Mouse (Mus musculus) kidney, embryonic 14.5 days (tissue): ENCODE data around the gene Kif24. TPM values are rescaled to one million over a fixed set of nuclear protein-coding genes. Genes with fewer than 3 reads are reported as not detected.

ENCODE experiments used
- ATAC-seq: fragments of 200-750 bp; cut with Nextera tagmentation; 2 replicates; pipeline ENCODE4 v1.8.0; 2017; ENCODE audit warnings: moderate number of reproducible peaks, mild to moderate bottlenecking, moderate TSS enrichment, moderate library complexity; ENCODE audit not compliant: low FRiP score, low TSS enrichment
- H3K27ac ChIP-seq: fragments of 300-500 bp; sonication (generic); 2 replicates; pipeline ENCODE4 v1.5.1; 2014; ENCODE audit warnings: low read depth, mild to moderate bottlenecking, low read length, moderate library complexity, mixed read lengths
- H3K27me3 ChIP-seq: fragments of 300-500 bp; sonication (generic); 2 replicates; pipeline ENCODE4 v1.6.1; 2014; ENCODE audit warnings: mild to moderate bottlenecking, low read length; ENCODE audit not compliant: control insufficient read depth, insufficient read depth
- H3K36me3 ChIP-seq: fragments of 300-500 bp; sonication (generic); 2 replicates; pipeline ENCODE4 v1.6.1; 2014; ENCODE audit warnings: low read length, mixed read lengths; ENCODE audit not compliant: control insufficient read depth, insufficient read depth
- H3K4me1 ChIP-seq: fragments of 300-500 bp; sonication (generic); 2 replicates; pipeline ENCODE4 v1.6.1; 2014; ENCODE audit warnings: low read length, mixed read lengths; ENCODE audit not compliant: control insufficient read depth, insufficient read depth
- H3K4me2 ChIP-seq: fragments of 300-500 bp; sonication (generic); replicated peaks from 2 replicates; pipeline ENCODE4 v1.6.1; 2014; ENCODE audit warnings: low read depth, mild to moderate bottlenecking, low read length
- H3K4me3 ChIP-seq: fragments of 300-500 bp; sonication (generic); 2 replicates; pipeline ENCODE4 v1.5.1; 2014; ENCODE audit warnings: mild to moderate bottlenecking, low read length
- H3K9ac ChIP-seq: fragments of 300-500 bp; sonication (generic); 2 replicates; pipeline ENCODE4 v1.6.1; 2014; ENCODE audit warnings: low read depth, mild to moderate bottlenecking, low read length, moderate library complexity
- H3K9me3 ChIP-seq: fragments of 300-500 bp; sonication (generic); 2 replicates; pipeline ENCODE4 v1.6.1; 2016; ENCODE audit warnings: low read length; ENCODE audit not compliant: control insufficient read depth
- WGBS: fragments of 180-500 bp; shearing (Covaris S2); extraction: QIAGEN DNeasy Blood & Tissue Kit; methylation state at CpG from one replicate; pipeline ENCODE4 v1.1.7; 2014; 5-methylcytosine and 5-hydroxymethylcytosine counted together
- polyA plus RNA-seq: library from polyadenylated mRNA; unstranded; fragments of >200 nt; fragmentation: Nextera tagmentation; extraction: Ambion mirVana; gene quantifications from 2 replicates; pipeline ENCODE4 v1.2.1, GENCODE M21; 2014

Gene Kif24
- polyA plus RNA-seq, 1 experiment from 2014 or later = 8.5 TPM

- no peak overlapping the region for H3K4me2 ChIP-seq
- H3K4me3 ChIP-seq = no peak overlapping the region
- 77% methylated on average over 5 of the region's 5 CpGs for WGBS
- no peak for ATAC-seq
- no peaks in the 10 kb centered on the region for H3K36me3 ChIP-seq
- peaks cover 6% of the 10 kb centered on the region; the same call in 1 of the 2 replicates for H3K4me1 ChIP-seq
- no peak overlapping the region for H3K27ac ChIP-seq
- H3K9me3 ChIP-seq = no peaks in the 10 kb centered on the region
- no peak overlapping the region for H3K9ac ChIP-seq
- peaks cover 25% of the 10 kb centered on the region for H3K27me3 ChIP-seq
Measured at GRCm38 (mm10) chr4:41504325-41504724, 39.6 kb upstream of the Kif24 start.

- no peaks in the 10 kb centered on the region for H3K9me3 ChIP-seq
- peak within 1 kb of the TSS; percentile 71; the same call in 1 of the 2 replicates for H3K27ac ChIP-seq
- H3K9ac ChIP-seq = peak within 1 kb of the TSS; percentile 54; the same call in 1 of the 2 replicates
- H3K4me2 ChIP-seq = peak within 1 kb of the TSS; percentile 63
- peaks cover 18% of the 10 kb centered on the region for H3K4me1 ChIP-seq
- peak within 1 kb of the TSS; percentile 45 for H3K4me3 ChIP-seq
- peaks cover 38% of the 10 kb centered on the region for H3K27me3 ChIP-seq
- ATAC-seq = peak; percentile 93
- H3K36me3 ChIP-seq = no peaks in the 10 kb centered on the region
- WGBS = 2% methylated on average over 15 of the region's 18 CpGs
Measured at GRCm38 (mm10) chr4:41502986-41503412, 38.3 kb upstream of the Kif24 start, which contains the start of gene AI464131. Gene AI464131, minus strand, starts transcription at chr4:41503076.

- Histone ChIP-seq H3K4me1 (peaks cover 22% of the 10 kb centered on the region), H3K27me3 (peaks cover 44% of the 10 kb centered on the region), H3K4me2 (peak overlapping the region; percentile 63), H3K9me3 (no peaks in the 10 kb centered on the region), H3K4me3 (peak overlapping the region; percentile 45), H3K9ac (peak overlapping the region; percentile 54; the same call in 1 of the 2 replicates), H3K36me3 (no peaks in the 10 kb centered on the region), H3K27ac (peak overlapping the region; percentile 71; the same call in 1 of the 2 replicates)
- peak; percentile 68 for ATAC-seq
- 8% methylated on average over 20 of the region's 20 CpGs for WGBS
Measured at GRCm38 (mm10) chr4:41502171-41502940, 37.7 kb upstream of the Kif24 start.

- no peak overlapping the region for H3K9ac ChIP-seq
- H3K4me3 ChIP-seq = no peak overlapping the region
- no peaks in the 10 kb centered on the region for H3K36me3 ChIP-seq
- no peak for ATAC-seq
- H3K27ac ChIP-seq = no peak overlapping the region
- H3K4me1 ChIP-seq = peaks cover 22% of the 10 kb centered on the region
- WGBS = 76% methylated on average over 4 of the region's 4 CpGs
- no peak overlapping the region for H3K4me2 ChIP-seq
- H3K27me3 ChIP-seq = peaks cover 56% of the 10 kb centered on the region
- no peaks in the 10 kb centered on the region for H3K9me3 ChIP-seq
Measured at GRCm38 (mm10) chr4:41500787-41501186, 36.1 kb upstream of the Kif24 start.

GRCm38 (mm10) chr4:41499619-41500018, 34.9 kb upstream of the Kif24 start:
- peaks cover 22% of the 10 kb centered on the region for H3K4me1 ChIP-seq
- no peak overlapping the region for H3K4me2 ChIP-seq
- no peak overlapping the region for H3K4me3 ChIP-seq
- H3K9me3 ChIP-seq = no peaks in the 10 kb centered on the region
- H3K27ac ChIP-seq = no peak overlapping the region
- no peaks in the 10 kb centered on the region for H3K36me3 ChIP-seq
- H3K27me3 ChIP-seq = peaks cover 56% of the 10 kb centered on the region
- H3K9ac ChIP-seq = no peak overlapping the region
- ATAC-seq = no peak
- WGBS = 64% methylated on average over 8 of the region's 8 CpGs

GRCm38 (mm10) chr4:41498921-41499391, 34.3 kb upstream of the Kif24 start:
- Histone ChIP-seq H3K36me3 (no peaks in the 10 kb centered on the region), H3K4me3 (peak overlapping the region; percentile 27), H3K27me3 (peaks cover 56% of the 10 kb centered on the region), H3K9ac (no peak overlapping the region), H3K27ac (no peak overlapping the region), H3K4me1 (peaks cover 27% of the 10 kb centered on the region), H3K9me3 (no peaks in the 10 kb centered on the region), H3K4me2 (peak overlapping the region; percentile 54)
- peak; percentile 5; the same call in 1 of the 2 replicates for ATAC-seq
- WGBS = 3% methylated on average over 43 of the region's 43 CpGs

- Histone ChIP-seq H3K4me3 (peak overlapping the region; percentile 27), H3K4me2 (peak overlapping the region; percentile 54), H3K27ac (no peak overlapping the region), H3K4me1 (peaks cover 30% of the 10 kb centered on the region), H3K36me3 (no peaks in the 10 kb centered on the region), H3K9me3 (no peaks in the 10 kb centered on the region), H3K27me3 (peaks cover 56% of the 10 kb centered on the region), H3K9ac (0 out of 2 replicates have a peak overlapping the region, but pooled peaks have one; percentile 12)
- ATAC-seq = no peak
- 8% methylated on average over 72 of the region's 72 CpGs for WGBS
Measured at GRCm38 (mm10) chr4:41497995-41498845, 33.5 kb upstream of the Kif24 start.

- ATAC-seq = no peak
- 2% methylated on average over 34 of the region's 34 CpGs for WGBS
- peak overlapping the region; percentile 27 for H3K4me3 ChIP-seq
- H3K9me3 ChIP-seq = no peaks in the 10 kb centered on the region
- no peak overlapping the region for H3K27ac ChIP-seq
- peak overlapping the region; percentile 12; the same call in 1 of the 2 replicates for H3K9ac ChIP-seq
- H3K27me3 ChIP-seq = peaks cover 56% of the 10 kb centered on the region
- H3K4me1 ChIP-seq = peaks cover 29% of the 10 kb centered on the region
- H3K36me3 ChIP-seq = no peaks in the 10 kb centered on the region
- H3K4me2 ChIP-seq = peak overlapping the region; percentile 54
Measured at GRCm38 (mm10) chr4:41497579-41497978, 32.9 kb upstream of the Kif24 start.
